Mouse (Mus musculus) cortical plate, adult 2 months (tissue): Measurements from ENCODE around the gene Dclk1.

Experiments used
- CTCF ChIP-seq: fragments of 200-500 bp; IDR thresholded peaks from 2 replicates; pipeline ENCODE4 v1.5.1; 2011; ENCODE audit warnings: mild to moderate bottlenecking, control low read depth, low read length; ENCODE audit not compliant: insufficient read depth; ENCODE audit errors: extremely low read depth
- POLR2A ChIP-seq: fragments of 200-500 bp; IDR thresholded peaks from 2 replicates; pipeline ENCODE4 v1.6.1; 2011; ENCODE audit warnings: mild to moderate bottlenecking, low read length, control low read depth; ENCODE audit not compliant: insufficient read depth; ENCODE audit errors: extremely low read depth

- TF ChIP-seq CTCF (no peak), POLR2A (no peak)
Measured at GRCm38 (mm10) chr3:55418845-55419244, 176.7 kb downstream of the Dclk1 start.
